Mouse (Mus musculus): Measurements from ENCODE around the gene Anapc2. TPM values are rescaled to one million over a fixed set of nuclear protein-coding genes. Genes with fewer than 3 reads are reported as not detected.

Gene Anapc2
- polyA plus RNA-seq, 2 experiments = 117 to 121 TPM

GRCm38 (mm10) chr2:25290101-25290815, 18.0 kb downstream of the Anapc2 start:
- H3K27ac ChIP-seq (replicated peaks; ENCODE audit: low read depth, low read length) = no peak overlapping the region
- no peaks in the 10 kb centered on the region for H3K9me3 ChIP-seq (ENCODE audit: control insufficient read depth, low read length)
- 3% methylated on average over 54 of the region's 54 CpGs for WGBS
- H3K9ac ChIP-seq (ENCODE audit: low read depth, low read length, severe bottlenecking) = no peak overlapping the region
- peaks cover 3% of the 10 kb centered on the region; the same call in 1 of the 2 replicates for H3K4me1 ChIP-seq (ENCODE audit: control insufficient read depth, insufficient read depth, low read length)
- peak overlapping the region; percentile 28; the same call in 1 of the 2 replicates for H3K4me2 ChIP-seq (replicated peaks; ENCODE audit: low read depth, low read length, severe bottlenecking)
- no peak for TF ChIP-seq POLR2A (IDR thresholded peaks at IDR 0.05; ENCODE audit: borderline replicate concordance, extremely low read depth, insufficient read depth, insufficient read length)
- H3K36me3 ChIP-seq (ENCODE audit: control insufficient read depth, insufficient read depth, low read length) = peaks cover 10% of the 10 kb centered on the region
- no peak for DNase-seq (ENCODE audit: low spot score)
- ATAC-seq (ENCODE audit: low FRiP score, low read depth) = no peak
- peaks cover 58% of the 10 kb centered on the region for H3K27me3 ChIP-seq (ENCODE audit: control insufficient read depth, insufficient read depth, low read length)
- peak overlapping the region; percentile 18 for H3K4me3 ChIP-seq (replicated peaks; ENCODE audit: low read length)

- Histone ChIP-seq H3K4me3 (replicated peaks; ENCODE audit: low read length) (peak overlapping the region; percentile 18), H3K9ac (ENCODE audit: low read depth, low read length, severe bottlenecking) (no peak overlapping the region), H3K4me2 (replicated peaks; ENCODE audit: low read depth, low read length, severe bottlenecking) (peak overlapping the region; percentile 28; the same call in 1 of the 2 replicates), H3K4me1 (ENCODE audit: control insufficient read depth, insufficient read depth, low read length) (peaks cover 3% of the 10 kb centered on the region; the same call in 1 of the 2 replicates), H3K27me3 (ENCODE audit: control insufficient read depth, insufficient read depth, low read length) (peaks cover 58% of the 10 kb centered on the region), H3K36me3 (ENCODE audit: control insufficient read depth, insufficient read depth, low read length) (peaks cover 5% of the 10 kb centered on the region), H3K27ac (replicated peaks; ENCODE audit: low read depth, low read length) (no peak overlapping the region), H3K9me3 (ENCODE audit: control insufficient read depth, low read length) (no peaks in the 10 kb centered on the region)
- ATAC-seq (ENCODE audit: low FRiP score, low read depth) (no peak), DNase-seq (ENCODE audit: low spot score) (no peak)
- WGBS = under 1% methylated on average over 18 of the region's 18 CpGs
- TF ChIP-seq POLR2A (IDR thresholded peaks at IDR 0.05; ENCODE audit: borderline replicate concordance, extremely low read depth, insufficient read depth, insufficient read length) = no peak
Observed at GRCm38 (mm10) chr2:25290816-25291130, 18.5 kb downstream of the Anapc2 start.

- peaks cover 3% of the 10 kb centered on the region; the same call in 1 of the 2 replicates for H3K4me1 ChIP-seq (ENCODE audit: control insufficient read depth, insufficient read depth, low read length)
- H3K36me3 ChIP-seq (ENCODE audit: control insufficient read depth, insufficient read depth, low read length) = no peaks in the 10 kb centered on the region
- no peak overlapping the region for H3K27ac ChIP-seq (replicated peaks; ENCODE audit: low read depth, low read length)
- peaks cover 58% of the 10 kb centered on the region for H3K27me3 ChIP-seq (ENCODE audit: control insufficient read depth, insufficient read depth, low read length)
- no peak for TF ChIP-seq POLR2A (IDR thresholded peaks at IDR 0.05; ENCODE audit: borderline replicate concordance, extremely low read depth, insufficient read depth, insufficient read length)
- DNase-seq (ENCODE audit: low spot score) (no peak), ATAC-seq (ENCODE audit: low FRiP score, low read depth) (no peak)
- peak overlapping the region; percentile 44 for H3K4me2 ChIP-seq (replicated peaks; ENCODE audit: low read depth, low read length, severe bottlenecking)
- H3K4me3 ChIP-seq (replicated peaks; ENCODE audit: low read length) = peak overlapping the region; percentile 32
- 6% methylated on average over 26 of the region's 32 CpGs for WGBS
- 0 out of 2 replicates have a peak overlapping the region, but pooled peaks have one; percentile 12 for H3K9ac ChIP-seq (ENCODE audit: low read depth, low read length, severe bottlenecking)
- H3K9me3 ChIP-seq (ENCODE audit: control insufficient read depth, low read length) = no peaks in the 10 kb centered on the region
Observed at GRCm38 (mm10) chr2:25291184-25292053, 19.1 kb downstream of the Anapc2 start.

GRCm38 (mm10) chr2:25292054-25292544, 19.8 kb downstream of the Anapc2 start:
- peak overlapping the region; percentile 44 for H3K4me2 ChIP-seq (replicated peaks; ENCODE audit: low read depth, low read length, severe bottlenecking)
- H3K27ac ChIP-seq (replicated peaks; ENCODE audit: low read depth, low read length) = no peak overlapping the region
- H3K9me3 ChIP-seq (ENCODE audit: control insufficient read depth, low read length) = no peaks in the 10 kb centered on the region
- H3K36me3 ChIP-seq (ENCODE audit: control insufficient read depth, insufficient read depth, low read length) = no peaks in the 10 kb centered on the region
- peaks cover 3% of the 10 kb centered on the region; the same call in 1 of the 2 replicates for H3K4me1 ChIP-seq (ENCODE audit: control insufficient read depth, insufficient read depth, low read length)
- DNase-seq (ENCODE audit: low spot score) (no peak), ATAC-seq (ENCODE audit: low FRiP score, low read depth) (peak; percentile 32; the same call in 1 of the 2 replicates)
- no peak for TF ChIP-seq POLR2A (IDR thresholded peaks at IDR 0.05; ENCODE audit: borderline replicate concordance, extremely low read depth, insufficient read depth, insufficient read length)
- peak overlapping the region; percentile 12; the same call in 1 of the 2 replicates for H3K9ac ChIP-seq (ENCODE audit: low read depth, low read length, severe bottlenecking)
- H3K4me3 ChIP-seq (replicated peaks; ENCODE audit: low read length) = peak overlapping the region; percentile 32
- H3K27me3 ChIP-seq (ENCODE audit: control insufficient read depth, insufficient read depth, low read length) = peaks cover 58% of the 10 kb centered on the region
- WGBS = 7% methylated on average over 32 of the region's 43 CpGs

GRCm38 (mm10) chr2:25292856-25293255, 20.6 kb downstream of the Anapc2 start:
- peak overlapping the region; percentile 44; the same call in 1 of the 2 replicates for H3K4me2 ChIP-seq (replicated peaks; ENCODE audit: low read depth, low read length, severe bottlenecking)
- H3K9me3 ChIP-seq (ENCODE audit: control insufficient read depth, low read length) = no peaks in the 10 kb centered on the region
- peaks cover 3% of the 10 kb centered on the region; the same call in 1 of the 2 replicates for H3K4me1 ChIP-seq (ENCODE audit: control insufficient read depth, insufficient read depth, low read length)
- DNase-seq (ENCODE audit: low spot score) (peak; percentile 66), ATAC-seq (ENCODE audit: low FRiP score, low read depth) (peak; percentile 41; the same call in 1 of the 2 replicates)
- peaks cover 56% of the 10 kb centered on the region for H3K27me3 ChIP-seq (ENCODE audit: control insufficient read depth, insufficient read depth, low read length)
- no peak overlapping the region for H3K9ac ChIP-seq (ENCODE audit: low read depth, low read length, severe bottlenecking)
- no peaks in the 10 kb centered on the region for H3K36me3 ChIP-seq (ENCODE audit: control insufficient read depth, insufficient read depth, low read length)
- H3K4me3 ChIP-seq (replicated peaks; ENCODE audit: low read length) = no peak overlapping the region
- TF ChIP-seq POLR2A (IDR thresholded peaks at IDR 0.05; ENCODE audit: borderline replicate concordance, extremely low read depth, insufficient read depth, insufficient read length) = no peak
- no peak overlapping the region for H3K27ac ChIP-seq (replicated peaks; ENCODE audit: low read depth, low read length)
- 8% methylated on average over 1 of the region's 1 CpGs for WGBS

Measured in limb, embryonic 14.5 days (tissue).